Mouse (Mus musculus) ES-CJ7 (cell line): ENCODE measurements around the gene Cd180.
A peak's percentile ranks its signal among the peaks of the same experiment; 100 is the strongest.

Experiments used
- DNase-seq: peaks from one replicate; pipeline ENCODE4 v3.0.0; 2011; ENCODE audit warnings: low read depth, low spot score

The Cd180 gene

GRCm38 (mm10) chr13:102693341-102693801 is at the start of gene Cd180:
Cd180 (plus strand) TSS chr13:102693558.
- no peak for DNase-seq

DNA sequence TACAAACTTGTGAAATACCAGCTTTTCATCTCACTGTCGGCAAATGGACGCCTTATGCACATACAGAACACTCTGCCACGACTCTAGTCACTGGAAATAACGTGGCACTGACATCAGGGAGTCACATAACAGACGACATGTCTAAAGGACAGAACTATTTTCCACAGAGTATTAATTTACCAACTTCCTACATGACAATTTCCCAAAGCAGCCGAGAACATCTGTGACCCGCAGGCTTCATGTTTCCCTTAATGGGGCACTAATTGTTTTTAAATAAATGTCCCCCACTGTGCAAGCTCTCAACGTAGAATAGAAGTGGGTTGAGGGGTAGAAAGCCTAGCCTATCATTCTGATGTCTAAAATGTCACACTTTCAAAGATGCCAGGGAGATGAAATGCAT is 49.0 kb upstream of the Cd180 start:
- no peak for DNase-seq

GRCm38 (mm10) chr13:102644789-102645551 is 48.4 kb upstream of the Cd180 start:
- peak; percentile 65 for DNase-seq

GRCm38 (mm10) chr13:102646271-102646771 is 47.0 kb upstream of the Cd180 start:
- no peak for DNase-seq

DNA sequence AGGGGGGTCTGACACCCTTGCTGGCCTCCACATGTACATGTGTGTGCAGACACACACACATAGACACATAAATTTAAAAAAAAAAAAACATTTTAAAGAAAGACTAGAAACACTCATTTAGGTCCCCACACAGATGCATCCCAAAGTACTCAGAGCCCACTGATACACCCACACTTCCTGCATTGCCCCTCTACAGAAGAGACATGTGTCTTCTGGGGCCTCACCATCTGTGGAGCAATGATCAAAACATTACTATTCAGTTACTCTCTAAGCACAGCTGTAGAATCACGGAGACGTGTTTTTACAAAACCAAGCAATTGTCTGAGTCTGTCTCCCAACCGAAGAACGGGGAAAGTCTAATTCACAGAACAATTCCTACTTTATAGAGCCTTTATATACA is 45.8 kb upstream of the Cd180 start:
- no peak for DNase-seq

DNA sequence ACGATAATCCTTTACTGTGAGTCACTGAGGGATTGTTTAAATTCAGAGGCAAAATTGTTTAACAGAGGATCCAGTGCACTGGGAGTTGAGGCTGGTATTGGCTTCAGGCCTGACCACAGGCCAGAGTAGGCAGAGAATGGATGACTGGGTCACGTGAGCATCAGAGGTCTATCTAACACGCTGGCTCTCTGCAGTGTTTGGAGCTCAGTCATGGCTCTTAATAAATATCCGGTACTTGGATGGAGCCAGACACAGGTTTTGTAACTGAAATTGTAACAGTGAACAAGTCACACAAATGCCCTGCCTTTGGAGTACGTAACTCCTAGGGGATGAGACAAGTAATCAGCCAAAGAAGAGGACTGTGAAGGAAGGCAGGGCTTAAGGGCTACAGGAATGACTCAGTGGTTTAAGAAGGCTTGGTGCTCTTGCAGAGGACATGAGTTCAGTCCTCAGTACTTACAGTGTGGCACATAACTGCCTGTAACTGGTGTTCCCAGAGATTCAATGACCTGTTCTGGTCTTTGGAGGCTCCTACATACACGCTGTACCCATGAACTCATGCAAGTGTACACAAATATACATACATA is 41.0 kb upstream of the Cd180 start:
- no peak for DNase-seq

- DNase-seq, result peak; percentile 87
Observed at GRCm38 (mm10) chr13:102655071-102655570, 38.2 kb upstream of the Cd180 start.

GRCm38 (mm10) chr13:102656153-102656690 is 37.1 kb upstream of the Cd180 start:
- DNase-seq, result peak; percentile 56

DNA sequence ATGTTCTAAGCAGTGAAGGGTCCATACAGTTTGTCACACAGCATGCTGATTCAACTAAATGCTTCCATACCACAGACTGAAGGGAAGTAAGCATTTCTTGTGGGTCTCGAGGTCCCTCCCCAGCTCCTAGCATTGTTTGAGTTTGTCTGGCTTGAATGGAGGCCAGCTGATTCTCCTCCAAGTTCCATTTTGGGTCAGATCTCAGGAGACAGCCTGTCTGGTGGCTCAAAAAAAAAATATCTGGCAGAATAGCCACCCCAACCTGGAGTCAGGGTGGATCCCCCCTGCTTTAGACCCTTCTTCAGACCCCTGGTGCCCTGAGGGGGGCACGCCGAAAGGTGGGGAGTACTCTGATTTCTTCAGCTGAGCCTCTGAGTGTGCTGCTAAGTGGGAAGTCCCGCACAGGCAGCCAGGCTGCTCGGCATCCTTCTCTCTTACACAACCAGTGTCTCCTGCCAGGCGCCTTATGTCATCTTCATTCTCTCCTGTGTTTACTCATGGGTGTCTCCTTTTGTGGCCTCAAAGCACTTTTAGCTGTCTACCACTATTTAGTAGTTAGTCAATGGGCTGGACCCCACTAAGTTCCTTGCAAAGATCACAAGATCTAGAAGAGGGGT is 35.0 kb upstream of the Cd180 start:
- no peak for DNase-seq

DNA sequence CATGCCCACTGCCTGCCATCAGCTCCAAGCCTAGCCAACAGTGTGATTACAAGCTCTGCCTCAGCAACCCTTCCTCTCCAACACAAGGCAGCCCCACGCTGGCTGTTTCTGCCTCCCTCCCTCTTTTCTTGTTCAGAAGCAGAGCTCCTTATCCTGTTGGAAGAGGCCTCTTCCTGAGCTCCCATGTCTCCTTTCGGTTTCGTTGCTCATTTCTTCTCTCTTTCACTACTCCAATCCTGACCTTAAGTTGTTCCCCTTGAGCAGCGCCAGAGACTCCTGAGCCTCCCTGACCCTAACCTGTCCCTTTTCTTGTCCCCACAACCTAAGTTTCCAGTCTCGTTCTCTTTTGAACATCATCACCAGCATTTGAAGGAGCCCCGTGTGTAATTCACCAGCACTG is 29.3 kb upstream of the Cd180 start:
- no peak for DNase-seq

DNA sequence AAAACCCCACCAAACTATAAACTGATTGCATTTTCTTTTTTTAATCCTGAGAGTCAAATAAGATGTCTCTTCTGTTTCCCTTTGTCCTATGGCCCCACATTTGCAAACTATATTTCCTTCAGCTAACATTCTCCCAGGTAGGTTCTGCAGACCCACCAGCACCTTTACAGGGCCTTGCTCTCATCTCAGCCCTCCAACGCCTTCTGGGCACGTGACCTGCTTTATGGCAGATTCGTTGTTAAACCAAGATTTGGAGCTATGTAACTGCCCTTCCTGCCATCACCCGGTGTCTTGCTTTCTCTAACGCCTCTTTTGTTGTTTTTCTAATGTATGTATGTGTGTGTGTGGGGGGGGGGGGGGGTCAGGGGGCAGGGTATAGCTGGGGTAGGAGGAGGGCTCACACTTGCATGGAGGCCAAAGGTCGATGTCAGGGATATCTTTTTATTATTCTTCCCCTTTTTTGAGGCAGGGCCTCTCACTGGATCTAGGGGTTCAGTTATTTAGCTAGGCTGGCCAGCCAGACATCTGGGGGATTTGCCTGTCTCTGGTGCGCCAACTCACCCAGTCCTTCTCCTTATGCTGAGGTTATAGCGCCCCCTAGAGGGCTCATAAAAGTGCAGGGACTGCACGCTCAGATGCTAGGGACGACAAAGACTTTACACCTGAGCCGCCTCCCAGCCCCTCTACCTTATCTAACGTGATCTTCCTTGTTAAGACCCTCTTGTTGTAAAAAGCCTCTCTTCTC is 28.3 kb upstream of the Cd180 start:
- peak; percentile 88 for DNase-seq

- DNase-seq, result no peak
Observed at GRCm38 (mm10) chr13:102665588-102666232, 27.6 kb upstream of the Cd180 start.

DNA sequence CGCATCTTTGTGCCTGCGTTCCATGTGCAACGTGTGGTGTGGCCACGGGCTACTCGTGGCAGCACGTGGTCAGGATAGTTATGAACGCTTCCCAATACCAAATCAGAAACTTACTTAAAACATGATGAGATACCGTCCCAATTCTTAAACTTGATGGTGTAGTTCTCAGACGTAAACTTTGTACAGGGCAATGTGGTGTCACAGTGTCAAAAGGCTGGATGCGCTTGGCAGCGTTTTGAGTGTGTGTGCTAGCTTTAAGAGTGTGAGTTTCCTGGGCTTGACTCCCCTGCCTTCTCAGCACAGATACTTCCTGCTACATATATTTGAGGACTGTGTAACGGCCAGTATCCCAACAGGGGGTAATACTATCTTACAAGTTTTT is 27.1 kb upstream of the Cd180 start:
- no peak for DNase-seq

DNA sequence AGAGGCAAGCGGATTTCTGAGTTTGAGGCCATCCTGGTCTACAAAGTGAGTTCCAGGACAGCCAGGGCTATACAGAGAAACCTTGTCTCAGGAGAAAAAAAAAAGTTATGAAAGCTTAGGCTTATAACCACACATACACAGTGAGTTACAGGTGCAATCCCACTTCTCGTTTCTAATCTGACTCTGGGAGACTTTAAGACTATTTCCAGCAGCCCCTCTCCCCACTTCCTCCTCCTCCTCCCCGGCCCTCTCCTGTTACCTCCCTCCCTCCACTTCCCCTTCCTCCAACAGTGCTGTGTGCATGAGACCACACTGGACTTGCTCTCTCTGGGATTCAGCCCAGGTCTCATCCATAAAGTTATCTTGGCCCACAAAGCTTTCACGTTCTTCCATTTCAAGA is 26.6 kb upstream of the Cd180 start:
- DNase-seq, result no peak

DNA sequence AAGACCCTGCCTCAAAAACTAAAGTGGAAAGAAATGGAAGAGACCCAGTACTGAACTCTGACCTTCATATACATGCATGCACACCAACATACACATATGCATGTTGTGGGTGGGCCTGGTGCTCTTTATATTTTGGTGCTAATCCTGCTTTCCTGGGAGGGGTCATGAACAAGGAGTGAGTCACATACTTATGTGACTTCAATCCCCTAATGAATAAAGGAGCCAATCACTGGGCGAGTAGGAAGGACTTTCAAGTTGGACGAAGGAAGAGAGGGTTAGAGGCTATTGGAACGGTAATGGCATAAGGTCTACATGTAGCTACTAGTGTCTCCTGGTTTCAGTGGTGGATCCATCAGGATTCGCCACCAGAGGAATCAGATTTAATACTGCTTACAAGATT is 26.0 kb upstream of the Cd180 start:
- DNase-seq, result no peak

DNA sequence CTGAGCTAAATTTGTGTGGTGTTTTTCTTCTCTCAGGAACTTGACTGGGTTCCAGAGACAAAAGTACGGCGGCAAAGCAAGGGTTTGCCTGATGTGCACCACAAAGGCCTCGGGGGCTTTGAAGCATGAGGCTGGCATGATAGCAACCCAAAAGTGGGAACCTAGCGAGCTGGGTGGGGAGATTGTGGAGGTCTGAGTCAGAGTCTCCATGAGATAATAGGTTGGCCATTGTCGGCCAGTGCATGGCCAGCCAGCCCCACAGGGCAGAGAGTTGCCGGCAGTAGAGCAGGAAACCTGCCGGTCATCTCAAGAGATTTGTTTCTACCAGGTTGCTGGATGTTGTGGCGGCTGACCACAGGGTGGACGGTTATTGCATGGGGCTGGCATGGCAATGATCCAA is 25.5 kb upstream of the Cd180 start:
- no peak for DNase-seq

DNA sequence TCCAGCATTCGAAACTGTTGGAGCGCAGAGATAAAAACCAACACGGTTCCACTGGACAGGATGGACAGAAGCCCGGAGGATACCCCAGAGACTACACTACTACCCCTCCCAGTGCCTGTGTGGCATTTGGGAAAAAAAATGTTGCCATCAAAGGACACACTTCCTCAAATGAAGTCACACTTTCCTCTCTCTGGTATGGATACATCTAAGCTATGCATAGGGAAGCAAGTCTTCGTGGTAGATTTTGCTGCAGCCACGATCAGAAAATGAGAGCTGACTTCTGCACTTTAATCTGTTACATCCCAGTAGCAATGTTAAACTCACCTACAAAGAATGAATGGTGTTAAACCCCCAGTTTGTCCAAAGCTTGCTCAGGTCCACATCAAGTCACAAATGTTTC is 24.4 kb upstream of the Cd180 start:
- no peak for DNase-seq

GRCm38 (mm10) chr13:102669522-102670256 is 23.7 kb upstream of the Cd180 start:
- no peak for DNase-seq

DNA sequence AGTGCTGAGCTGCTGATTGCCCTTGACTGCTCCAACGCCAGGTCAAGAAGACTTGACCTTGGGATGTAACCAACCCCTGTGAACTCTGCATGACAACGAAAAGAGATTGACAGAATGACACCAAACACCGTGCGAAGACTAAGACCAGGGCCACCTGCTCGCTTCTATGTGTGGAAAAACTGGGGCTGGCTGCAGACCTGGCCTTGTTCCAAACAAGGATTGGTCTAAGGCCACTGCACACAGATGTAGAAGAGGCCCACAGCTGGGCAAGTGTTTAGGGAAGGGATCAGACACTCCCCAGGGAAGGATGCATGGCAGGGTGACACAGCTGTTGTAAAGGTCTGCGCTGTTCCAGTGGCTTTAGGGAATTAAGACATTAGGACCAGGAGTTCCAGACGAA is 22.9 kb upstream of the Cd180 start:
- peak; percentile 66 for DNase-seq

DNA sequence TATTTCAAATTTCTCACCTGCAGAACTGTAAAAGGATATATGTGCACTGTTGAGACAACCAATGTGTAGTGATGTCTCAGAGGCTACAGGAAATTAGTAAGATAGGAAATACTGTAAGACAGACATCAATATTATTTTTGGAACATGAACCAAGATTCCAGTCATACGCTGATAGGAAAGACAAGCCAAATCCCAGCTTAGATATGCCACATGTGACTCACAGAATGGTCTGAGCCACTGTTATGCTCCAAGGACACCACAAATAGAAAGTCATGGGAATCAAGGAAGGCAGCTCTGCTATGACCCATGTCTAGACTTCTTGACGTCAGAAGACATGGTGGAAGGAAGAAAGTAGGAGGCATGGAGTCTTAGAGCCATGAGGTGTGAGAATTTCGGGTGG is 19.3 kb upstream of the Cd180 start:
- no peak for DNase-seq
